Mouse (Mus musculus): ENCODE results near the gene Prr15. TPM values are rescaled to one million over a fixed set of nuclear protein-coding genes. Genes with fewer than 3 reads are reported as not detected.

Prr15 gene
- polyA plus RNA-seq, 1 experiment from 2014 or later: 9.5 TPM

DNA sequence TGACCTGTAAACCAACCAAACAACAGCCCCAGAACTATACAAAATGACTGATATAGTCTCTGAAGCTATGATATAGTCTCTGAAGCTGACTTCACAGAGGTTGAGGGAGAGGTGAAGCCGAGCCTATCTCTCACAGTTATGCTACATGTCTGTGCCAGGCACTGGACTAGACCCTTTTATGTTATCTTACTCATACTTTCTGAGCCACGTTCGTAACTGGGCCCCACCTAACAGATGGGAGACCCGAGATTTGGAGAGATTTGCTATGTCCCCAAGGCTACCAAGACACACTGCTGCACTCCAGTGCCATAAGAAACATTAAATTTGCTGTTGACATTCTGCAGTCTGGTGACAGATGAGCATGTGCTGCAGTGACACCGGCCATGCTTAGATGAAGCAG lies 41.0 kb downstream of the Prr15 start:
- WGBS: 72% methylated on average over 5 of the region's 5 CpGs
- H3K4me2 ChIP-seq: no peak overlapping the region
- H3K9me3 ChIP-seq: no peaks in the 10 kb centered on the region
- H3K4me3 ChIP-seq (replicated peaks): no peak overlapping the region
- H3K27me3 ChIP-seq (replicated peaks): no peaks in the 10 kb centered on the region
- no peaks in the 10 kb centered on the region for H3K36me3 ChIP-seq
- H3K4me1 ChIP-seq: 0 out of 2 replicates have a peak, but pooled peaks cover 4% of the 10 kb centered on the region
- no peak for ATAC-seq (ENCODE audit: insufficient read depth, low FRiP score, low read depth)
- no peak overlapping the region for H3K27ac ChIP-seq
- no peak overlapping the region for H3K9ac ChIP-seq

DNA sequence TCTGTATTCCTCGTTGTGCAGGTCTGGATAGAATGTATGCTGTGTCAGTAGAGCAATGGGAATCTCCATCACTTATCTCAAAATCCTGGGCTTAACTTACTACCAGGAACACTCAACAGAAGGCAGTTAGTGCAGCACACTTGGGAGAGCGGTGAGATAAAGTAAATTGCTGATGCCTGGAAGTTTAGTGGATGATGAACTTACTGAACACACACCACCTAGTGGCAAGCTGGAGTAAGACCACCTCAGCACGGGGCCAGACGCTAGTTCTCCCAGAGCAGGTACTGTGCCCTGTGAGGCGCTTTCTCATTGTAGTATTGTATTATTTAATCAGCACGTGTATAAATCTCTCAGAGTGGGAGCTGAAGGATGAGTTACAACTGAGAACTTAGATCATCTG lies 42.4 kb downstream of the Prr15 start:
- Histone ChIP-seq H3K4me2 (no peak overlapping the region), H3K27ac (no peak overlapping the region), H3K27me3 (replicated peaks) (no peaks in the 10 kb centered on the region), H3K4me3 (replicated peaks) (no peak overlapping the region), H3K9ac (no peak overlapping the region), H3K36me3 (no peaks in the 10 kb centered on the region), H3K9me3 (no peaks in the 10 kb centered on the region), H3K4me1 (0 out of 2 replicates have a peak, but pooled peaks cover 2% of the 10 kb centered on the region)
- ATAC-seq (ENCODE audit: insufficient read depth, low FRiP score, low read depth): 0 out of 2 replicates have a peak, but pooled peaks have one; percentile 25
- WGBS: 8% methylated on average over 6 of the region's 6 CpGs

DNA sequence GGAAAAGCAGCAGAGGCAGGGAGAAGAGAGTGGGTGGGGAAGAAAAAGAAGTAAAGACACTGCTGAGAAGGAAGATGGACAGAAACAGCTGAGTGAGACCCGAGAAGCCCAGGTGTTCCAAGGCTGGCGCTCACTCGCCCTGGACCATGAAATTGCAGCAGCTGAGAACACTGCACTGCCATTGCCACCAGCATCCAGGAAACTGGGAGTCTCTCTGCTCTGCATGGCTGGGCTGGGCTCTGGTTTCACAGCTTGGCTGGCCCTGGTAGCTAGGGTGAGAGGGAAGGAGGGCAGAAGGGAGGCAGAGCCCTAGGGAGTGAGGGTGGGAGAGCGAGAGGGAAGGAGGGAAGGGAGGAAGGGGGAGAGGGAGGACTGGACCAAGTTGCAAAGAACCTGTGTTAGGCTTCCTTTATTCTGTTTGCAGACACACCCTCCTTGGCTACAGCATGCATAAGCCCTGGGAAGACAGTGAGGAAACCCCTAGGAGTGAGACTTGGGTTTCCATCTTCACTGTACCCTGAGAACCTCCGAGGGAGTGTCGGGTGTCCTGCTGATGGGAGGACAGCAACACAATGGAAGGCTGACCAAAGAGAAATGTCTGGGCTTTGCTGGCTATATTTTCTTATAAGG lies 44.4 kb downstream of the Prr15 start:
- Histone ChIP-seq H3K36me3 (no peaks in the 10 kb centered on the region), H3K4me3 (replicated peaks) (no peak overlapping the region), H3K4me1 (no peaks in the 10 kb centered on the region), H3K27ac (no peak overlapping the region), H3K4me2 (no peak overlapping the region), H3K9ac (no peak overlapping the region), H3K9me3 (no peaks in the 10 kb centered on the region), H3K27me3 (replicated peaks) (no peaks in the 10 kb centered on the region)
- ATAC-seq (ENCODE audit: insufficient read depth, low FRiP score, low read depth): no peak
- WGBS: 57% methylated on average over 6 of the region's 6 CpGs

DNA sequence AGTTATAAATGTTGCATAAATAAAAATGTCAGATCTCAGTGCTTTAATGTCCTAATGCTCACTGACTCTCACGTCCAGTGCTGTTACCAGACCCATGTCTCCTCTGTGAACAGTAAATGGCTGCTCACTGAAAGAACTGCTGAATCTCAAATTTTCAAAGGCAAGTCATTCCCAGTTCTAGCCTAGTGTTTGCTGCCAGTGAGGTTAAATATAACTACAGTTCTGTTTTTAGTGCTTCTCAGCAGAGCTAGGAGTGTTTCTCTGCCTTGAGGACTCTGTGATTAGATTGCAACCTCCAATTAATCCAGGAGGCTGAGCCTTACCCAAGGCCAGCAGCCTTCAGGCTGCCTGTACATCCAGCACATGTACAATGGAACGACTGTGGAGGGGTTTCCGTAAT lies 46.2 kb downstream of the Prr15 start:
- WGBS: 81% methylated on average over 3 of the region's 3 CpGs
- no peak overlapping the region for H3K4me2 ChIP-seq
- no peak overlapping the region for H3K27ac ChIP-seq
- no peaks in the 10 kb centered on the region for H3K4me1 ChIP-seq
- H3K9ac ChIP-seq: no peak overlapping the region
- H3K36me3 ChIP-seq: no peaks in the 10 kb centered on the region
- ATAC-seq (ENCODE audit: insufficient read depth, low FRiP score, low read depth): no peak
- no peaks in the 10 kb centered on the region for H3K9me3 ChIP-seq
- H3K4me3 ChIP-seq (replicated peaks): no peak overlapping the region
- no peaks in the 10 kb centered on the region for H3K27me3 ChIP-seq (replicated peaks)

DNA sequence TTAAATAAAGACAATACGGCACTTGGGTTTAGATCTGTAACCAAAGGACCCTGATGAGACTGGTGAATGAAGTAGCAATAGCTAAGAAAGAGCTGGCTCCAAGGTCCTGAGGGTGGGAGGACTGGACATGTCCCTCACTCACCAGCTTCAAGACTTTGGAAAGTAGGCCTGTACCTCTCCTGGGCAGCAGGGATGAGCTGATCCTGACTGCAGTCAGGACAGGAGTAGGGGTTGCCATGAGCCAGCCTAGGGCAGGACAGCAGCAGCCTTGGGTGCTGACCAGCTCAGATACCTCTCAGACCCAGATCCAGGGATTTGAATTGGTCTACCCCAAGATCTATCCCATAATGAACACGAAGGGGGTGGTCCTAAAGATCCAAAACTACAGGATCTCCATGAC lies 53.7 kb downstream of the Prr15 start:
- Histone ChIP-seq H3K9me3 (no peaks in the 10 kb centered on the region), H3K9ac (no peak overlapping the region), H3K27me3 (replicated peaks) (no peaks in the 10 kb centered on the region), H3K27ac (no peak overlapping the region), H3K36me3 (no peaks in the 10 kb centered on the region), H3K4me1 (0 out of 2 replicates have a peak, but pooled peaks cover 4% of the 10 kb centered on the region), H3K4me3 (replicated peaks) (no peak overlapping the region), H3K4me2 (no peak overlapping the region)
- ATAC-seq (ENCODE audit: insufficient read depth, low FRiP score, low read depth): no peak
- WGBS: 64% methylated on average over 2 of the region's 2 CpGs

Other genes with a start within 250 kb of the Prr15 start
- 0.89 and 1.2 TPM in 2 replicates for gene Wipf3, start 103.8 kb downstream of the Prr15 start, polyA plus RNA-seq (2015; fragmentation: Nextera tagmentation; extraction: Ambion mirVana)
- 8.5 and 9.1 TPM in 2 replicates for gene Scrn1, start 240.7 kb downstream of the Prr15 start, polyA plus RNA-seq (2015; fragmentation: Nextera tagmentation; extraction: Ambion mirVana)

Measured in stomach, embryonic 15.5 days (tissue).